Mouse (Mus musculus) liver, embryonic 12.5 days (tissue): ENCODE results near the gene Mipep. TPM values are rescaled to one million over a fixed set of nuclear protein-coding genes. Genes with fewer than 3 reads are reported as not detected.

ENCODE experiments used
- ATAC-seq: fragments of 200-750 bp; cut with Nextera tagmentation; 2 replicates; pipeline ENCODE4 v1.8.0; 2017; ENCODE audit warnings: moderate number of reproducible peaks, mild to moderate bottlenecking, moderate library complexity
- H3K27ac ChIP-seq: fragments of 300-500 bp; sonication (generic); 2 replicates; pipeline ENCODE4 v1.5.1; 2016; ENCODE audit warnings: mild to moderate bottlenecking
- H3K27me3 ChIP-seq: fragments of 300-500 bp; sonication (generic); replicated peaks from 2 replicates; pipeline ENCODE4 v1.6.1; 2016; ENCODE audit warnings: mild to moderate bottlenecking, moderate library complexity
- H3K36me3 ChIP-seq: fragments of 300-500 bp; sonication (generic); 2 replicates; pipeline ENCODE4 v1.6.1; 2016; ENCODE audit warnings: mild to moderate bottlenecking, moderate library complexity
- H3K4me1 ChIP-seq: fragments of 300-500 bp; sonication (generic); 2 replicates; pipeline ENCODE4 v1.6.1; 2016
- H3K4me2 ChIP-seq: fragments of 300-500 bp; sonication (generic); 2 replicates; pipeline ENCODE4 v1.6.1; 2016; ENCODE audit warnings: mild to moderate bottlenecking, moderate library complexity
- H3K4me3 ChIP-seq: fragments of 300-500 bp; sonication (generic); 2 replicates; pipeline ENCODE4 v1.5.1; 2016; ENCODE audit warnings: mild to moderate bottlenecking, moderate library complexity
- H3K9ac ChIP-seq: fragments of 300-500 bp; sonication (generic); 2 replicates; pipeline ENCODE4 v1.6.1; 2016; ENCODE audit warnings: mild to moderate bottlenecking, moderate library complexity
- H3K9me3 ChIP-seq: fragments of 300-500 bp; sonication (generic); replicated peaks from 2 replicates; pipeline ENCODE4 v1.6.1; 2016; ENCODE audit warnings: mild to moderate bottlenecking, moderate library complexity
- WGBS: fragments of 180-500 bp; shearing (Covaris S2); methylation state at CpG from one replicate; pipeline ENCODE4 v1.1.7; 2016; ENCODE audit not compliant: insufficient replicate concordance; 5-methylcytosine and 5-hydroxymethylcytosine counted together
- polyA plus RNA-seq: library from polyadenylated mRNA; unstranded; fragments of >200 nt; fragmentation: Nextera tagmentation; extraction: Ambion mirVana; gene quantifications from 2 replicates; pipeline ENCODE4 v1.2.1, GENCODE M21; 2016

Gene Mipep
- polyA plus RNA-seq, 1 experiment from 2014 or later = 19.9 TPM

GRCm38 (mm10) chr14:60779198-60779597 lies 5.2 kb upstream of the Mipep start:
- 69% methylated on average over 7 of the region's 7 CpGs for WGBS
- no peak for ATAC-seq
- Histone ChIP-seq H3K36me3 (no peaks in the 10 kb centered on the region), H3K9me3 (no peaks in the 10 kb centered on the region), H3K4me1 (peaks cover 9% of the 10 kb centered on the region; the same call in 1 of the 2 replicates), H3K27ac (no peak overlapping the region), H3K9ac (no peak overlapping the region), H3K27me3 (peaks cover 12% of the 10 kb centered on the region; the same call in 1 of the 2 replicates), H3K4me3 (no peak overlapping the region), H3K4me2 (no peak overlapping the region)

- Histone ChIP-seq H3K4me2 (no peak overlapping the region), H3K4me1 (peaks cover 20% of the 10 kb centered on the region; the same call in 1 of the 2 replicates), H3K27ac (no peak overlapping the region), H3K4me3 (no peak overlapping the region), H3K9me3 (no peaks in the 10 kb centered on the region), H3K27me3 (peaks cover 12% of the 10 kb centered on the region; the same call in 1 of the 2 replicates), H3K36me3 (no peaks in the 10 kb centered on the region), H3K9ac (no peak overlapping the region)
- WGBS = 44% methylated on average over 7 of the region's 7 CpGs
- ATAC-seq = no peak
Measured at GRCm38 (mm10) chr14:60782121-60782656, 2.2 kb upstream of the Mipep start.

DNA sequence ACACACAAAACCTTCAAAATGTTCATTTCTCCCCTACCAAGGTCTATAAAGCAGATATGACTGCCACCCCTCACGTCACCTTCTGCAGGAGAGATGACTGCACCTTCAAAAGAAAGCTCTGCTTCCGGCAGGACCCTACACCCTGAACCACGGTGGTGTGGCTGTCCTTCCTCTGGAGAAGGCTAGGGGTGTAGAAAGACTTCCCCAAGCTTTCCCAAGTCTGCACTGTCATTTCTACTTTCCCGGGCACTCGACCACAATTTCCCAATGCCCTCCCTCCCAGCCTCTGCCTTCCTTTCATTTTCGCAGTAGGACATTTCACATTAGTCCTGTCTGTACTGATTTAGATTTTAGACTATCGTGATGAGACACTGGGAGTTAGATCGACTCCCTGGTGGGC lies 1.2 kb upstream of the Mipep start:
- Histone ChIP-seq H3K4me1 (peaks cover 16% of the 10 kb centered on the region; the same call in 1 of the 2 replicates), H3K27me3 (peaks cover 12% of the 10 kb centered on the region; the same call in 1 of the 2 replicates), H3K9me3 (no peaks in the 10 kb centered on the region), H3K9ac (no peak overlapping the region), H3K27ac (no peak overlapping the region), H3K4me2 (peak overlapping the region; percentile 45), H3K4me3 (no peak overlapping the region), H3K36me3 (peaks cover 9% of the 10 kb centered on the region; the same call in 1 of the 2 replicates)
- ATAC-seq = no peak
- 23% methylated on average over 8 of the region's 8 CpGs for WGBS

- peaks cover 7% of the 10 kb centered on the region; the same call in 1 of the 2 replicates for H3K4me1 ChIP-seq
- H3K27me3 ChIP-seq = no peaks in the 10 kb centered on the region
- H3K27ac ChIP-seq = no peak overlapping the region
- no peak overlapping the region for H3K4me3 ChIP-seq
- WGBS = 41% methylated on average over 3 of the region's 3 CpGs
- ATAC-seq = peak; percentile 47; the same call in 1 of the 2 replicates
- no peaks in the 10 kb centered on the region for H3K9me3 ChIP-seq
- H3K9ac ChIP-seq = no peak overlapping the region
- peaks cover 52% of the 10 kb centered on the region for H3K36me3 ChIP-seq
- no peak overlapping the region for H3K4me2 ChIP-seq
Measured at GRCm38 (mm10) chr14:60790103-60790502, 5.7 kb downstream of the Mipep start.

DNA sequence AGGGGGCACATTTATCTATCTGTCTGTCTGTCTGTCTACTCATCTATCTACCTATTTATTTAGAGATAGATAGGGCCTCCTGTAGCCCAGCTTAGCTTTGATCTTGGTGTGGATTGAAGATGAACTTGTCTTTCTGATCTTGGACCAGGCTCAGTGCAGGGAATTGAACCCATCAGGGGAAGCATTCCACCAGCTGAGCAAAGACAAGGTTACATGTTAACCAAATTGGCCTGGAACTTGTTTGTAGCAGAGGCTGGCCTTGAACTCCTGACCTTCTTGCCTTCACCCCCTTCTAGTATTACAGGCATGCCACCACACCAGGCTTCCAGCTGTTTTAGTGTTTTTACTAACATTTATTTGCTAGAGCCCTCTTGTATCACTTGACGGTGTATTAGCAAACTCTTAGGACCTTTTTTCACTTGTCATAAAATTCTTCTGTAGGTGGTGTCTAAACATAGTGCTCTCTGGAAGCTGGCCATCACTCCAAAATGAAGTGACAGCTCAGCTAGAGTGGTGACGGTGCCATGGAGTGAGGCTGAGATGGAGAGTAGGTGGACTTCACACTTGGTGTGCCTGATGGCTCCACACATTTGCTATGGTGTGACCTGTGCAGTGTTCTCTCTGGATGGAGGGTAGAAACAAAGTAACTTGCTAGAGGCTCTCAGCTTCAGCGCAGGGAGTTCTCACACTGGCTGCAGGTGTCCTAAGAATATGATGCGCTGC lies 12.4 kb downstream of the Mipep start:
- Histone ChIP-seq H3K27ac (no peak overlapping the region), H3K4me3 (no peak overlapping the region), H3K27me3 (no peaks in the 10 kb centered on the region), H3K9ac (no peak overlapping the region), H3K36me3 (peaks cover 49% of the 10 kb centered on the region), H3K9me3 (no peaks in the 10 kb centered on the region), H3K4me1 (no peaks in the 10 kb centered on the region), H3K4me2 (no peak overlapping the region)
- WGBS = 76% methylated on average over 4 of the region's 4 CpGs
- no peak for ATAC-seq

GRCm38 (mm10) chr14:60797596-60797995 lies 13.2 kb downstream of the Mipep start:
- Histone ChIP-seq H3K4me3 (no peak overlapping the region), H3K9ac (no peak overlapping the region), H3K4me2 (no peak overlapping the region), H3K4me1 (no peaks in the 10 kb centered on the region), H3K36me3 (peaks cover 46% of the 10 kb centered on the region), H3K27me3 (no peaks in the 10 kb centered on the region), H3K27ac (no peak overlapping the region), H3K9me3 (no peaks in the 10 kb centered on the region)
- WGBS = 74% methylated on average over 5 of the region's 5 CpGs
- no peak for ATAC-seq

DNA sequence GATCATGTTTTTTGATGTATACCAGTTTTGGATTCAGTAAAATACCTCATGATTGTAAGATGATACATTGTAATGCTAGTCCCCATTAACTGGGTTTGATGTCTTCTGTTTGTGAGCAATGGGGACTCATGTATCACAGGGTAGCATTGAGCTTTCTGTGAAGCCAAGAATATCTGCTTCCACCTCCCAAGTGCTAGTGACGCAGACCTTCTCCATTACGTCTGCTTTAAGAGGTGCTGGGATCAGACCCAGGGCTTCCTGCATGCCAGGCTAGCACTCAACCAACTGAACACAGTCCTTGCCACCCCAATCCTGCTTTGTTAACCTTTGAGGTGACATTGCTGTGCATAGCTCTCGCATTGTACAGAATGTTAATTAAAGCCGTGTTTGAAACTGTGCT lies 14.3 kb downstream of the Mipep start:
- Histone ChIP-seq H3K4me2 (no peak overlapping the region), H3K9me3 (no peaks in the 10 kb centered on the region), H3K27ac (no peak overlapping the region), H3K36me3 (peaks cover 57% of the 10 kb centered on the region), H3K4me1 (no peaks in the 10 kb centered on the region), H3K9ac (no peak overlapping the region), H3K4me3 (no peak overlapping the region), H3K27me3 (no peaks in the 10 kb centered on the region)
- 87% methylated on average over 4 of the region's 4 CpGs for WGBS
- ATAC-seq = no peak

- WGBS = 49% methylated on average over 9 of the region's 9 CpGs
- H3K9me3 ChIP-seq = no peaks in the 10 kb centered on the region
- ATAC-seq = no peak
- no peak overlapping the region for H3K4me2 ChIP-seq
- H3K27me3 ChIP-seq = no peaks in the 10 kb centered on the region
- H3K36me3 ChIP-seq = peaks cover 63% of the 10 kb centered on the region
- no peak overlapping the region for H3K9ac ChIP-seq
- no peak overlapping the region for H3K4me3 ChIP-seq
- H3K4me1 ChIP-seq = no peaks in the 10 kb centered on the region
- no peak overlapping the region for H3K27ac ChIP-seq
Measured at GRCm38 (mm10) chr14:60799762-60800728, 15.7 kb downstream of the Mipep start.

- Histone ChIP-seq H3K27ac (no peak overlapping the region), H3K36me3 (peaks cover 54% of the 10 kb centered on the region), H3K4me2 (no peak overlapping the region), H3K27me3 (no peaks in the 10 kb centered on the region), H3K9ac (no peak overlapping the region), H3K9me3 (no peaks in the 10 kb centered on the region), H3K4me3 (no peak overlapping the region), H3K4me1 (no peaks in the 10 kb centered on the region)
- no peak for ATAC-seq
- 90% methylated on average over 13 of the region's 13 CpGs for WGBS
Measured at GRCm38 (mm10) chr14:60802026-60802425, 17.7 kb downstream of the Mipep start.

DNA sequence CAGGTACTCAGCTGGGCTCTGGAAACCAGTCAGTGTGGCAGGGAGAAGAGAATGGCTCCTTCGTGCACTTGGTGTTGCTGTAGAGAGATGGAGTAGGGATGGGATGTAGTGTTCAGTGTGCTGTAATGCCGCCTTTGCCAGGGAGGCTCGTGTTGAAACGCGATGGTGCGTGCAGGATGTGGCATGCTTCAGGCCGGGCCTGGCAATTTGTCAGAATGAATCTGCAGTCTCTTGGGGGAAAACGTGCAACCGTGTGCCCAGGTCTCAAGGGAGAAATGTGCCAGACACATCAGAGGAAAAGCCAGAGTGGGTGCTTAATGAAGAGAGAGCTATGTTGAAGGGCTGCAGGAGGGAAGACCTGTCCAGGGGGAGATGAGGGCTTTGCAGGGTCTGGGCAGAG lies 20.6 kb downstream of the Mipep start:
- WGBS = 85% methylated on average over 9 of the region's 9 CpGs
- Histone ChIP-seq H3K4me3 (no peak overlapping the region), H3K4me2 (no peak overlapping the region), H3K27ac (no peak overlapping the region), H3K9ac (no peak overlapping the region), H3K9me3 (no peaks in the 10 kb centered on the region), H3K4me1 (peaks cover 5% of the 10 kb centered on the region; the same call in 1 of the 2 replicates), H3K36me3 (peaks cover 42% of the 10 kb centered on the region), H3K27me3 (no peaks in the 10 kb centered on the region)
- no peak for ATAC-seq

GRCm38 (mm10) chr14:60805871-60806270 lies 21.5 kb downstream of the Mipep start:
- ATAC-seq = no peak
- peaks cover 42% of the 10 kb centered on the region for H3K36me3 ChIP-seq
- peaks cover 5% of the 10 kb centered on the region; the same call in 1 of the 2 replicates for H3K4me1 ChIP-seq
- 65% methylated on average over 1 of the region's 1 CpGs for WGBS
- no peaks in the 10 kb centered on the region for H3K9me3 ChIP-seq
- no peak overlapping the region for H3K4me2 ChIP-seq
- no peak overlapping the region for H3K27ac ChIP-seq
- H3K4me3 ChIP-seq = no peak overlapping the region
- no peaks in the 10 kb centered on the region for H3K27me3 ChIP-seq
- no peak overlapping the region for H3K9ac ChIP-seq
